Mouse (Mus musculus) megakaryocyte progenitor cell, adult 5-6 weeks (primary cell): Measurements from ENCODE around the gene Gm39566. TPM values are rescaled to one million over a fixed set of nuclear protein-coding genes. Genes with fewer than 3 reads are reported as not detected.

Experiments
- ATAC-seq: replicated peaks from 2 replicates; pipeline ENCODE4 v1.8.0; 2016; ENCODE audit warnings: mild to moderate bottlenecking, moderate TSS enrichment, inconsistent platforms; ENCODE audit not compliant: poor library complexity
- total RNA-seq, 2 experiments: library from RNA; stranded (forward) in 1 of 2; stranded (reverse) in 1 of 2; fragments of 157-497, 149-512 nt in 1 of 2; fragments of 200-1000 nt in 1 of 2; gene quantifications; 2 replicates each; pipeline versions ENCODE4 v1.2.3 to v1.2.4; 2015 to 2017

The Gm39566 gene
- total RNA-seq, 2 experiments from 2014 or later: not detected

DNA sequence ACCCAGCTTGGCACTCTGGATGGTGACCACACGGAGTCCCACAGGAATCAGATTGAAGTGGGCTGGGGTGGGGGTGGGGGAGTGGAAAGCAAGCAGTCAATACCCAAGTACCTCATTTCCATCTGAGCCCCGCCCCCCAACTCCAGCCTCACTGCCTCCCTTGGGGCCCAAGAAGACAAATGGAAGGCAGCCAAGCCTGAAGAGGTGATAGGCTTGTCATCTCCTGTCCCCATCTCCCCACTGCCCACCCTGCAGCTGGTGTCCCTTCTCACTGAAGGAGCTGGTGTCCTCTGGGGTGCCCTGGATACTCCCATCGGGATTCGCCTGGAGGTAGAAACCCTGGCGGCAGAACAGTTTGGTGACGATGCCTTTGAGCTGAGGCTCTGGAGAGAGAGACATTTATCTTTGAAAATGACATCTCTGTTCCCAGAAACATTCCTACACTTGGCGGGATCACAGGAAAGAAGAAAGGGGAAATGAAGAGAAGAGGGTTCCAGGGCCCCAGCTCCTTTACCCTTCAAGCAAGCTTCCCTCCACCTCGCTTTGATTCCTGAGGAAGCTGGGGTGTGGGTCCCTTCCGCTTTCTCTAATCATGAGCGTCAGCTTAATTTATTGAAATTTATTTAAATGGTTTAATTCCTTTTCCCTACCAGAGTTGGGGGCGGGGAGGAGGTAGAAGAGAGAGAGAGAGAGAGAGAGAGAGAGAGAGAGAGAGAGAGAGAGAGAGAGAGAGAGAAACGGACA is 15.5 kb downstream of the Gm39566 start:
- no peak for ATAC-seq

DNA sequence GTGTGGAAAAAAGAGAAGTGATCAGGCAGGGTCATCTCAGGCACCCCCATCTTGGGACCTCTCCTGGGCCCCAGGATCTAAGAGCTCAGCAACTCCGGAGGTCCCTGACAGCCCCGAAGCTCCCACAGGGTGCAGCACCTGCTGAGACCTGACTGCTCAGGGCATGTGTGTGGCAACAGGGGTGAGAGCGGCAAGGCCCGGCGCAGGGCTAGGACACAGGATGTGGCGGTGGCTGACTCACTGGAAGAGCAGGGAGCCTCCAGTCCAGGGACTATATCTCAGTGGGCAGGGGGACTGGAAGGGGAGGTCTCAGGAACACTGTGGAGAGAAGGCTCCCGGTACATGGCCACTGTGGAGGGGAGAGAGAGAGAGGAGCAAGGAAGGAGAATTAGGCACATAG is 17.2 kb downstream of the Gm39566 start:
- no peak for ATAC-seq

DNA sequence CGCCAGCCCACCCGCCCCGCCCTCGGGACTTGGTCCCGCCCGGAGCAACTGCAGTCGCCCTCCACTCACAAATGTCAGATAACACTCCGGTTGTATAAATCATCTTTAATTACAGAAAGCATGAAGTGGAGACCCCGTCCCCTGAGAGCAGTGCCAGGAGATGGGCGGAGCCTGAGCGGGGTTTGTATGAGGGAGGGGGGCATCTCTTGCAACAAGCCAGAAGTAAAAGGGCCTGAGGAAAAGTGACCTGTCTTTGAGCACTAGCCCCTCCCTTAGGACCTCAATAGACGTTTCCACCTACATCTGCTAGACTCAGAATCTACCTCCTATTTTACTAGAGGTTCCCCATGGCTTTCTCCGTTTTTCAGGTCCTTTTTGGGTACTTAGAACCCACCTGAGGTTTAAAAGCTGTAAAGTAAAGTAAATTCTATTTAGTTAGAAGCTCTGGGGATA is 19.1 kb downstream of the Gm39566 start:
- no peak for ATAC-seq

DNA sequence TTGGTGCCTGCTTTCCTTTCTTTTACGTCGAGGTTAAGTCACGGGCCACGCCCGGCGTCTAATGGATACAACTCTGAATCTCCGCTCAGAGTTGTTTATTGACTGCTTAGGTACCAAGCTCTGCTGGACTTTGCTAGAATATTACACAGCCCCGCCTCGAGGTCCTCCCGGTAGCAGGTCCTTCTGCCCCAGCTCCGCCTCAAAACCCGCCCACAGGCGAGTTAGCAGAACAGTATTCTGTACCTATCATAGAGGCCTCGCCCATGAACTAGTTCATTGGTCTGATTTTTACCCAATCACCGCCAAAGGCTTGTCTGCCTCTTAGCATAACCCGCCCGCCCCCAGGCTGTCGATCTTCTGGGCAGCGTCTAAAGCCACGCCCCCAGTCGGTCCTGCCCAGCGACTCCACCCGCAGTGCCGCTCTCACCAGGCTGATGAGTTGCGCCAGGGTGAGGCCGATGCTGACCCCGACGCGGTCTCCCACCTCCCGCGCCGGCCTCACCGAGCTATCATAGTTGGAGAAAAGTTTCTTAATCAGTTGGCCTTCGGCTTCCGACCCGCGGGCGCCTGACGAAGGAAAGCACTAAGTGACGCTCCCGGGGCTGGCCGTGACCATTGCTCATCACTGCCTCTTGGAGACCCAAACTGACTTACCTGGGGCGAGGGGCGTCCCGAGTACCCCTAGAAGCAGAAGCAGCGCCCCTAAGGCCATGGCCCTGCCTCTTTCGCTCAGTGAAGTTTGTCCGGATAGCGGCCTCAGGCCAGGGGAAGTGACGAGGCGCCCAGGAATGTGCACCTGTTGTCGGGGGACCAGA is 19.7 kb downstream of the Gm39566 start, which contains the start of gene Chrnb1:
Gene Chrnb1, minus strand, starts transcription at position 776 of the 815 bp plus-strand sequence.
- ATAC-seq: peak; percentile 97

DNA sequence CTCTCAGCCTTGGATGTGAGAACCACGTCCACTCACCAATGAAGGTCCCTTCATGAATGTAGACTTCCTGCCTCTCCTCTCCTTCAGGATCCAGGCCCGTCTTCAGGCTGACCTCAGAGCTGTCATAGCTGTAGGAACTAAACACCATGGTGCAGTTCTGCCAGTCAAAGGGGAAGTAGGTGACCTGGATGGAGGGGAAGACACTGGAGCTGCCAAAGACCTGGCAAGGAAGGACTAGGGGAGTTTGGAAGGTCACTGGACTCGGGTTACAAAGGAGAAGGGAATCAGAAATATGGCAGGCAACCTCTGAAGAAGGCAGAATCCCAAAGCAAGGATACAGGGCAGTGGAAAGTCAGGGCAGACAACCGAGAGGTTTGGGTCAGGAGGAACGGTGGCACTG is 21.7 kb downstream of the Gm39566 start:
- ATAC-seq: no peak

DNA sequence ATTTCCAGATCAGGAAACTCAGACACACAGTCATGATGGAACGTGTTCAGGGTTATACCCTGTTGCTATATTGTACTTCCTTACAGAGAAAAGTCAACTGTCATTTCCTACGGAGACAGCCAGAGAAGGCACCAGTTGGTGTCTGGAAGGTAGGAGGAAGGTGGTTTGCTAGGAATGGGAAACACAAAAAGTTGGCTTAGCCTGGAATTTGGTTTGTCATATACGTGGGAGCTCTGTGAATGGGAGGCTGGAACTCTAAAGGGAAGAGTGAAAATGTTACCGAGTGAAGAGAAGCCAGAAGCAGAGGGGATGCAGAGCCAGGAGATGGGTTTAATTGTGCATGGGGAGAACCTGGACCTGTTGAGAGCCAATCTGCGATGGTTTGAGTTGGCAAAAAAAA is 23.7 kb downstream of the Gm39566 start:
- ATAC-seq: no peak

DNA sequence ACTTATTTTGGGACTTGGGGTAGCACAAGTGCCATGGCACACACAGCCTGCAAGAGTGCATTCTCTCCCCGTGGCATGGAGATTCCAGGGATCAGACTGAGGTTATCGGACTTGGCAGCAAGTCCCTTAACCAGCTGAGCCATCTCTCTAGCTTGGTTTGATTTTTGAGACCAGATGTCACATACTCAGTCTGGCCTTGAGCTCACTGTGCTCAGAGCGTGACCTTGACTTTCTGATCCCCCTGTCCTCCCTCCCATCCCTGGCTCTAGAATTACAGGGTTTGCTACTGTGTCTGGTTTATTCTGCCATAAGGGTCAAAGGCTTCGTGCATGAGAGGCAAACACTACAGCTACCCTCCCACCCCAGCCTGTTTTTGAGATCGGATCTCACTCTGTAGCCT is 25.7 kb downstream of the Gm39566 start:
- ATAC-seq: no peak

DNA sequence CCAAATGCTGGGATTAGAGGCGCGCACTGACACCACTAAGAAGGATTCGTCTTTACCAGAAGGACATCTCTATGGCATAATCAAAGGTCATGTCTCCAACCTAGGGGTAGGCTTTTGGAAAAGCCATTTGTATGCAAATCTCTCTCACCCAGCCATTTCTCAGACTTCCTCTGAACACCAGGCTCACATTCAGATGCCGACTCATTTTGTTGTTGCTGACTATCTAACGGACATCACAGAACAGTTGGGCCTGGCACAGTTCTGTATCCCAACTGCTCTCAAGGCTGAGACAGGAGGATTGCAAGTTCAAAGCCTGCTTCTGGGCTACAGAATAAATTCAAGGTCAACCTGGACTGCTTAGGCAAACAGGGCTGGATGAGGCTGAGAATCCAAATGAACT is 27.8 kb downstream of the Gm39566 start:
- no peak for ATAC-seq

DNA sequence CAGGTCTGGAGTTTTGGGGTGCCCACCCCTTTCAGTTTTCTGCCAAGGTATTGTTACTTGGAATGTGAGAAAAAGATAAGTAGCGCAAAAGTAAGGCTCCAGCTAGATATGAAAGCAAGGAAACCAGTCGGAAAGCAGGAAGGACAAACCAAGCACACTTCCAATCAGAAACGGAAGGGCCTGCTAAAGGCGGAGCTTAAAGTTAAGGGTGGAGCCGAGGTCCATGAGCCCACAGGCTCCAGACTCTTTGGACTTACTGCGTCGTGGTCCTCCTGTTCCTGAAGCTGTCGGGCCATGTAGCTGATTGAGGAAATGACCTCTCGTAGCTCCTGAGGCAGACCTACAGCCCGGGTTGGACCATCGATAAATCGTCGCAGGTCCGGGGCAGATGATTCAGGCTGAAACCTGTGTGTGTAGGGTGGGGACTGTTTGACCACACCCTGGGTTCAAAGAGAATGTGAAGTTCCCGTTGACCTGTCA is 30.3 kb downstream of the Gm39566 start:
- ATAC-seq: peak; percentile 96

DNA sequence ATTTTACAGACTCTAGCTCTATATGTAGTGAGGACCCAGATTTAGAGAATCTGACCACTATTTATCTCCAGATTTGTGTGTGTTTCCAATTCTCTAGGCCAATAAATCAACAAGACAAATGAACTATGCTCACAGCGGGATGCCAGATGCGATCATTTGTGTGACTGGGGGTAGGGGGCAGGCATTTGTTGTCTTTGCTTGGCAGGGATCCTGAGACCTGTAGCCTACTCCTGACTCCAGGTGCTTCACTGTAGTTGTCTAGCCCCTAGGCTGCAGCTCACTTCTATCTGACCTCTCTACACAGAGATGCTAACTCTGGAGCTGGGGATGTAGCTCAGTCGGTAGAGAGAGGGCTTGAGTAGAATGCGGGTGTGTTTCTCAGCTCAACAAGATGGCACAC is 33.3 kb downstream of the Gm39566 start:
- ATAC-seq: no peak

DNA sequence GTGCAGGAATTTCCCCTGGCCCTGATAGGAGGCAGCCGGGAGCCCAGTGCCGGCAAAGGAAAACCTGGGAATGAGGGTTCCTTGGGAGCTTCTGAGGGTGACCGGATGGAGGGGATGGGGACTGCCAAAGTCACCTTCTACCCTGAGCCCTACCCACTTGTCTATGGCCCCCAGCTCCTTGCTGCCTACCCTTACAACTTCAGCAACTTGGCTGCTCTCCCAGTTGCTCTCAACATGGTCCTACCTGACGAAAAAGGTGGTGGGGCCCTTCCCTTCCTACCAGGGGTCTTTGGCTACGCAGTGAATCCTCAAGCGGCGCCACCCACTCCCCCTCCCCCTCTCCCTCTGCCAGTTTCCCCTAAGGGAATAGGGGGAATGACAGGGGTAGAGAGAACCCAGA is 36.1 kb downstream of the Gm39566 start:
- ATAC-seq: no peak

DNA sequence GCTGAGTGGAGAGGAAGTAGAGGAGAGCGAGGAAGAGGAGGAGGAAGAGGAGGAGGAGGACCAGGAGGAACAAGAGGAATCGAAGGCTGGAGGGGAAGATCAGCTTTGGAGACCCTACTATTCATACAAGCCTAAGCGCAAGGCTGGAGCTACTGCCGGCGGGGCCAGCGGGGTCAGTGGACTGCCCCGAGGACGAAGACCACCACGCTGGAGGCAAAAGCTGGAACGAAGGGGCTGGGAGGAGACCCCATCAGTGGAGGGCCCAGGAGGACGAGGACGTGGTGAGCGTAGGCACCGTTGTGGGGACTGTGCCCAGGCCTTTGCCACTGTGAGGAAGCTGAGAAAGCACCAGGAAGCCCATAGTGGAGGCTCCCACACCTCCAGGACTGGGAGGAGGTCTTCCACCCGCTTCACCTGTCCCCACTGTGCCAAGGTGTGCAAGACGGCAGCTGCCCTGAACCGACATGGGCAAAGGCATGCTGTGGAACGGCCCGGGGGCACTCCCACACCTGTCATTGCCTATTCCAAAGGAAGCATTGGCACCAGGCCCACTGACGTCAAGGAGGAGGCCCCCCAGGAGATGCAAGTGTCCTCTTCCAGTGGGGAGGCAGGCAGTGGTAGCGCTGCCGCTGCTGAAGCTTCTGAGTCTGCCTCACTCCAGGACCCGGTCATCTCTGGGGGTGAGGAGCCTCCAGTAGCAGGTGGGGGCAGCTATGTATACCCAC is 36.7 kb downstream of the Gm39566 start:
- no peak for ATAC-seq

DNA sequence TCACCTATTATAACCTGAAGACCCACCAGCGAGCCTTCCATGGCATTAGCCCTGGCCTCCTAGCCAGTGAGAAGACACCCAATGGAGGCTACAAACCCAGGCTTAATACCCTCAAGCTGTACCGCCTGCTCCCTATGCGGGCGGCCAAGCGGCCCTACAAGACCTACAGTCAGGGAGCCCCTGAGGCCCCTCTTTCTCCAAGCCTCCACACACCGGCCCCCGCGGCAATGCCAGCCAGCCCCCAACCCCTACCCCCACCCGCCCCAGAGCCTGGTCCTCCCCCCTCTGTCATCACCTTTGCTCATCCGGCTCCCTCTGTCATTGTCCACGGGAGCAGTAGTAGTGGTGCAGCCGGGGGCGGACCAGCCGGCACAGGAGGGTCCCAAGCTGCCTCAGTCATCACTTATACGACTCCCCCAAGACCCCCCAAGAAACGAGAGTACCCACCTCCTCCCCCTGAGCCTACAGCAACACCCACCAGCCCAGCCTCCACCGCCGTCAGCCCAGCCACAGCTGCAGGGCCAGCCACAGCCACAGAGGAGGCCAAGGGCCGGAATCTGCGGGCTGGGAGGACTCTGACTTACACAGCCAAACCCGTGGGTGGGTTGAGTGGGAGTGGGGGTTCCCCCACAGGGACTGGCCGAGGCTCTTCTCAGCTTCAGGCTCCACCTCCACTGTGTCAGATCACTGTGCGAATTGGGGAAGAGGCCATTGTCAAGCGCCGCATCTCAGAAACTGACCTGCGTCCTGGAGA is 37.4 kb downstream of the Gm39566 start:
- ATAC-seq: no peak; the same call in 1 of the 2 replicates

DNA sequence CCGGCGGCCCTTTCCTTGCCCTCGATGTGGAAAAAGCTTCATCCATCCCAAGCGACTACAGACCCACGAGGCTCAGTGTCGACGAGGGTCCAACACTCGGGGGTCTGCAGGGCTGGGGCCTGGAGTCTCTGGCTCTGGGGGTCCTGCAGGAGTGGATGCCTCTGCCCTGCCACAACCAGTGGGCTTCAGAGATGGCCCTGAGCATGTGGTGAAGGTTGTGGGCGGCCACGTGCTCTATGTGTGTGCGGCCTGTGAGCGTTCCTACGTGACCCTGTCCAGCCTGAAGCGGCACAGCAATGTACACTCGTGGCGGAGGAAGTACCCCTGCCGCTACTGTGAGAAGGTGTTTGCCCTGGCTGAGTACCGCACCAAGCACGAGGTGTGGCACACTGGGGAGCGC is 38.6 kb downstream of the Gm39566 start:
- ATAC-seq: no peak

DNA sequence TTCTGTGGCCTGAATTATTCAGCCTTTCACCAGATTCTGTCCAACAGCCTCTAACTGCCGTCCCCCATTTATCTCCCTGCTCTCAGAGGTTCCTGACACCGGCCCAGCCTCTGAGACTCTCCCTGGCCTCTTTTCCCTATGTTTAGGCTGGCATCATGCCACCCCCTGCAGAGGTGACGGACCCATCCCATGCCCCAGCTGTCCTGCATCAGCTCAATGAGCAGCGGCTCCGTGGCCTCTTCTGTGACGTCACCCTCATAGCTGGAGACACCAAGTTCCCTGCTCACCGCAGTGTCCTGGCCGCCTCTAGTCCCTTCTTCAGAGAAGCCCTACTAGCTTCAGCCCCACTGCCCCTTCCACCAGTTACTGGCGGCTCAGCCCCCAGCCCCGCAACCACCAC is 39.4 kb downstream of the Gm39566 start:
- ATAC-seq: no peak

DNA sequence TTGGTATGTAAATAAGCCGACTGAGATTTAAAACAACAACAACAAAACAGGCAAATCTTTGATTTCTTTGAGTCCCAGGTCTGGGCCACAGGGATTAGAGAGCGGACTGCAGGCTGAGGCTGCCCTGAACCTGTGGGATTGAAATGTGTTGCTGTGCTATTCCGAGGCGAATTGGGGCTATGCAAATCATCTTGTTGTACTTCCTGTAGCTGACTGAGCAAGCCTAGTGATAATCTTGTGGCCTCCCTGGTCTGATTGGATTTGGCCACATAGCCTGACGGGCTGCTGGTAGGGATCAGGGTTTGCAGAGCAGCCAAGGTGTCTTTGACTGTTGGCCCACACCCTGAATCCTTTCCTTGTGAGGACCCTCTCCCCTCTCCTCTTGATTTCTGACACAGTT is 40.1 kb downstream of the Gm39566 start:
- ATAC-seq: no peak

DNA sequence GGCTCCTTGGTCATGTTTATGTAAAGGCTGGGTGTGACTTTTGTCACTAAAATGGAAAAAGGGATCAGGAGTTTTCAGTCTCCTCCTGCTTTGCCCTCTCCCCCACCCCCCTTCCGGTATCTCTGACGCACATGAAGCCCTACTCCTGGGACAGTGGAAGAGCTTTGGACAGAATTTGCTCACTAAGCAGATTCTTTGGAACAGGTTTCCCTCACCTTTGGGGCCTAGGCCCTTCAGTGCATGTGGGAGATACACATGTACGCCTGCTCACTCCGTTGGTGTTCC is 47.5 kb downstream of the Gm39566 start:
- ATAC-seq: no peak

DNA sequence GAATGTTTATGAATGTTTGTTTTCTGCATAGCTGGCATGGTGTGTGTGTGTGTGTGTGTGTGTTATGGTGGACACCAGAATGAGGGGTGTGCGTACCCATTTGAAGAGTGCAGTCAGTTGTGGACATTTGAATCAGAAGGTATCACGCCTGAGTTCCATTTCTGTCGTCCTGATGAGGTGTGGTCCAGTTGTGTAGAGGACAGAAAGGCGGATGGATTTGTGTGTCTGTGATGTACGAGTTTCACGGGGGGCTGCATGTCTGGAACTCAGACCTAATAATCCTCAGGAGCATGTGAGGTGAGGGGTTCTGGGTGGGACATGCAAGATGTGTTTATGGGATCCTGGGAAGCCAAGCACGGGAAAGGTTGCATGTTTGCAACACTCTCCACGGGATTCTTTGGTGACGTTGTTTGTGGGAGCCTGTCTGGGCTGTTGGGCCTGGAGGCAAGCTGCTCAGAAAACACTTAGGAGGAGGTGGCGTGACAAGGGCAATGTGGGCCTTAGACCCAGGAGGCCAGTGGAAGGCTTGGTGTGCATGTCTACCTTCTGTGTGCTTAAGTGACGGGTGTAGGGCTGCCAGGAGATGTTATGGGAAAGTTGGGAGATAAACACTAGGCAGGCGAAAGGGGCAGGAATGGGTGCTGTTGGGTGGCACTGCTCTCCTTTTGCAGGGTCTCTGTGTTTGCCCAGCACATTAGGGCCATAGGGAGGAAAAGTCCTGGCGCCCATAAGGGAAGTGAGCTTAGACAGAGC is 48.0 kb downstream of the Gm39566 start:
- ATAC-seq: no peak

DNA sequence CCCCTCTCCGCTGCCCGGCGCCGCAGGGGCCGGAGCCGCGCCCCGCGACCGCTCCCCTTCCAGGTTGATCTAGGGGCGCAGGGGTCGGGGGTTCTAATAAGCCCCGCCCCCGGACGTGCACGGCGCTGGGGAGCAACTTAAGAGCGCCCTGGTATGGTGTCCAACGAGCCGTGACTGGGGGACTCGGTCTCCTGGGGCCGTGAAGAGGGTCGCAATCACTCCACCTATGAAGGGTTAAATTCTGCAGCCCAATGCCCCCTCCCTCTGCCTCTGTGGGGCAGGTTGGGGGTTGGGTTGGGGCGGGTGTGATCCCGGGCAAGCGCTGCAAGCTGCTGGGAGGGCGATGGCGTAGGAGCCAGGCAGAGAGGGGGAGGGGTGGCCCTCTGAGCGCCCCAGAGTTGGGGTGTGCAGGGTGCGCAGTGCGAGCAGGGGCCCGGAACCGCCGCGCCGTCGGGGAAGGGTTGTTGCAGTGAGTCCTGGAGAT is 48.9 kb downstream of the Gm39566 start:
- ATAC-seq: peak; percentile 87
